Mouse (Mus musculus) lung, adult 2 months (tissue): Measurements from ENCODE around the gene Gbx1.

Experiments used
- CTCF ChIP-seq: fragments of 200-500 bp; IDR thresholded peaks from 2 replicates; pipeline ENCODE4 v1.5.1; 2011; ENCODE audit warnings: mild to moderate bottlenecking, low read length, control low read depth; ENCODE audit not compliant: insufficient read depth
- POLR2A ChIP-seq: fragments of 200-500 bp; IDR thresholded peaks from 2 replicates; pipeline ENCODE4 v1.6.1; 2011; ENCODE audit warnings: low read depth, mild to moderate bottlenecking, control low read depth, low read length, borderline replicate concordance; ENCODE audit errors: extremely low read depth

DNA sequence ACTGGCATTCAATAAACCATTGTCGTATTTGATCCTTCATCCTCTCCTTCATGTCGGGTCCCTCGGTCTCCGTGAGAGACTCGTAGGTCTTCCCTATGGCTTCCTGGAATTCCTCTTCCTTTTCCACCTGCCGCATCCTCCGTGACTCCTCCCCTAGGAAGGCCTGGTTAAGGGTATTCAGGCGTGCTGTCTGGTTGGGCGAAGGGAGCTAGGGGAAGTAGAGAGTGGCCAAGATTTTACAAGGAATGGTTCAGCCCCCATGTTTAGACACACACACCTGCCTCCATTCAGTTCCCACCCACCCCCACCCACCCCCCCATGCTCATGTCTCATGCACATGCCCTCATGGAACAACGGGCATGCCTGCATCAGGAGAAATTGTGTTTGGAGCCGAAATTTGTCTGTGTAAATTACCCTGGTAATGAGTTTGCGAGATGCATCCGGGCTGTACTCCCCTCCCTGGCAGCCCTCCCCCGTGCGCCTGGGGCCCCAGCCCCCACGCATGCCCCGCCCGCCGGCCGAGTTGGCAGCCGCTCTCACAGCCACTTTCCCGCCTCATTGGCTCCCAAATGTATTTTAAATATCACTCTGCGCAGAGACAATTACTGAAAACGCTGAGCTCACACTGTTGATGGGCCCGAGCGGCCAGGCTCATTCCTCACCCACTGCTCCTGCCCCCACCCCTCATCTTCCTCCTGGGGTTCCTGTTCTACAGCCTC is 23.8 kb upstream of the Gbx1 start:
- no peak for TF ChIP-seq POLR2A
- no peak for TF ChIP-seq CTCF
